Mouse (Mus musculus) liver, adult 2 months (tissue): ENCODE data around the gene Myh6. TPM values are rescaled to one million over a fixed set of nuclear protein-coding genes. Genes with fewer than 3 reads are reported as not detected.

Experiments
- DNase-seq: peaks from one replicate; pipeline ENCODE4 v3.0.0-alpha.2; 2011; ENCODE audit warnings: low read depth, low spot score; ENCODE audit errors: extremely low read depth
- H3K27ac ChIP-seq: fragments of 200-500 bp; replicated peaks from 2 replicates; pipeline ENCODE4 v1.5.1; 2012; ENCODE audit warnings: low read depth, mild to moderate bottlenecking, control low read depth, inconsistent platforms, low read length; ENCODE audit not compliant: insufficient read depth
- H3K27me3 ChIP-seq: fragments of 200-500 bp; 2 replicates; pipeline ENCODE4 v1.6.1; 2012; ENCODE audit warnings: mild to moderate bottlenecking, moderate library complexity, low read length, inconsistent platforms; ENCODE audit not compliant: control insufficient read depth, insufficient read depth
- H3K36me3 ChIP-seq: fragments of 200-500 bp; 2 replicates; pipeline ENCODE4 v1.6.1; 2012; ENCODE audit warnings: low read length, inconsistent platforms; ENCODE audit not compliant: control insufficient read depth, insufficient read depth
- H3K4me1 ChIP-seq: fragments of 200-500 bp; 2 replicates; pipeline ENCODE4 v1.6.1; 2011; ENCODE audit warnings: low read length; ENCODE audit not compliant: control insufficient read depth, insufficient read depth
- H3K4me3 ChIP-seq: fragments of 200-500 bp; 2 replicates; pipeline ENCODE4 v1.5.1; 2011; ENCODE audit warnings: low read depth, mild to moderate bottlenecking, control low read depth, low read length, moderate library complexity; ENCODE audit not compliant: insufficient read depth
- H3K79me2 ChIP-seq: fragments of 200-500 bp; 2 replicates; pipeline ENCODE4 v1.6.1; 2012; ENCODE audit warnings: inconsistent platforms, mild to moderate bottlenecking, low read length, moderate library complexity; ENCODE audit not compliant: control insufficient read depth, insufficient read depth
- H3K9ac ChIP-seq: fragments of 200-500 bp; 2 replicates; pipeline ENCODE4 v1.6.1; 2012; ENCODE audit warnings: low read depth, mild to moderate bottlenecking, control low read depth, inconsistent platforms, low read length
- CTCF ChIP-seq: fragments of 200-500 bp; IDR thresholded peaks from 2 replicates; pipeline ENCODE4 v1.5.1; 2011; ENCODE audit warnings: low read depth, low read length, control low read depth
- POLR2A ChIP-seq: fragments of 200-500 bp; IDR thresholded peaks from 2 replicates; pipeline ENCODE4 v1.6.1; 2011; ENCODE audit warnings: low read length, control low read depth; ENCODE audit not compliant: insufficient read depth; ENCODE audit errors: extremely low read depth
- WGBS: fragments of 180-500 bp; shearing (Covaris S2); methylation state at CpG from one replicate; pipeline ENCODE4 v1.1.7; 2018; 5-methylcytosine and 5-hydroxymethylcytosine counted together
- polyA plus RNA-seq: library from polyadenylated mRNA; depleted of rRNA; stranded (reverse); fragments of >200 nt; gene quantifications from 2 replicates; pipeline ENCODE4 v1.2.3, GENCODE M21; 2012
- total RNA-seq: library from RNA; depleted of rRNA; stranded (reverse); fragments of >200 nt; gene quantifications from 2 replicates; pipeline ENCODE4 v1.2.3, GENCODE M21; 2014

Myh6 gene
- total and polyA plus RNA-seq, 2 experiments: 0.02 TPM; not detected in 1

GRCm38 (mm10) chr14:54930431-54930830 lies 36.3 kb downstream of the Myh6 start:
- peaks cover 16% of the 10 kb centered on the region for H3K27me3 ChIP-seq

GRCm38 (mm10) chr14:54929801-54930200 lies 36.9 kb downstream of the Myh6 start:
- TF ChIP-seq CTCF: no peak
- TF ChIP-seq POLR2A: no peak
- WGBS: 71% methylated on average over 5 of the region's 5 CpGs
- Histone ChIP-seq H3K4me3 (no peak overlapping the region), H3K9ac (no peak overlapping the region), H3K4me1 (no peaks in the 10 kb centered on the region), H3K36me3 (no peaks in the 10 kb centered on the region), H3K27me3 (peaks cover 16% of the 10 kb centered on the region), H3K79me2 (no peaks in the 10 kb centered on the region), H3K27ac (no peak overlapping the region)
- DNase-seq: no peak

More at GRCm38 (mm10) chr14:54930431-54930830, 36.3 kb downstream of the Myh6 start:
- H3K9ac ChIP-seq: no peak overlapping the region
- H3K27ac ChIP-seq: no peak overlapping the region
- WGBS: 26% methylated on average over 2 of the region's 2 CpGs
- no peak overlapping the region for H3K4me3 ChIP-seq
- no peaks in the 10 kb centered on the region for H3K79me2 ChIP-seq
- TF ChIP-seq CTCF (no peak), POLR2A (no peak)
- DNase-seq: no peak
- no peaks in the 10 kb centered on the region for H3K36me3 ChIP-seq
- H3K4me1 ChIP-seq: no peaks in the 10 kb centered on the region

GRCm38 (mm10) chr14:54927296-54927695 lies 39.4 kb downstream of the Myh6 start:
- WGBS: 22% methylated on average over 7 of the region's 7 CpGs
- Histone ChIP-seq H3K4me3 (no peak overlapping the region), H3K9ac (no peak overlapping the region), H3K27me3 (peaks cover 16% of the 10 kb centered on the region), H3K36me3 (no peaks in the 10 kb centered on the region), H3K4me1 (no peaks in the 10 kb centered on the region), H3K79me2 (no peaks in the 10 kb centered on the region), H3K27ac (no peak overlapping the region)
- no peak for DNase-seq
- TF ChIP-seq POLR2A (no peak), CTCF (no peak)

- Histone ChIP-seq H3K4me3 (peak overlapping the region; percentile 20; the same call in 1 of the 2 replicates), H3K4me1 (no peaks in the 10 kb centered on the region), H3K36me3 (no peaks in the 10 kb centered on the region), H3K27me3 (peaks cover 16% of the 10 kb centered on the region), H3K27ac (no peak overlapping the region), H3K79me2 (no peaks in the 10 kb centered on the region), H3K9ac (peak overlapping the region; percentile 40; the same call in 1 of the 2 replicates)
- 2% methylated on average over 57 of the region's 58 CpGs for WGBS
- TF ChIP-seq POLR2A (no peak), CTCF (no peak)
- no peak for DNase-seq
Measured at GRCm38 (mm10) chr14:54926401-54927158, 40.1 kb downstream of the Myh6 start.

GRCm38 (mm10) chr14:54925349-54926342 lies 41.1 kb downstream of the Myh6 start, which contains the start of gene Efs:
Gene Efs, minus strand, starts transcription at chr14:54926126.
- Histone ChIP-seq H3K4me3 (peak within 1 kb of the TSS; percentile 31; the same call in 1 of the 2 replicates), H3K9ac (peak within 1 kb of the TSS; percentile 40; the same call in 1 of the 2 replicates)

More at GRCm38 (mm10) chr14:54925349-54926342, 41.1 kb downstream of the Myh6 start, which contains the start of gene Efs:
- WGBS: 7% methylated on average over 57 of the region's 57 CpGs
- H3K79me2 ChIP-seq: no peaks in the 10 kb centered on the region
- peaks cover 16% of the 10 kb centered on the region for H3K27me3 ChIP-seq
- H3K4me1 ChIP-seq: no peaks in the 10 kb centered on the region
- no peak for TF ChIP-seq POLR2A
- TF ChIP-seq CTCF: no peak
- H3K27ac ChIP-seq: no peak within 1 kb of the TSS
- no peak for DNase-seq
- no peaks in the 10 kb centered on the region for H3K36me3 ChIP-seq
